Mouse (Mus musculus): ENCODE results near the gene C2cd3.

Gene C2cd3

GRCm38 (mm10) chr7:100497402-100497801, 125.4 kb downstream of the C2cd3 start:
- no peak for DNase-seq (ENCODE audit: low spot score in 2 of 2)

GRCm38 (mm10) chr7:100497982-100498381, 125.9 kb downstream of the C2cd3 start:
- no peak for DNase-seq (ENCODE audit: low spot score in 2 of 2)

- no peak for DNase-seq (ENCODE audit: low spot score in 2 of 2)
Observed at GRCm38 (mm10) chr7:100499465-100499864, 127.4 kb downstream of the C2cd3 start.

- no peak for DNase-seq (ENCODE audit: low spot score in 2 of 2)
Observed at GRCm38 (mm10) chr7:100500276-100500977, 128.4 kb downstream of the C2cd3 start.

- DNase-seq (ENCODE audit: low spot score in 2 of 2), result no peak
Observed at GRCm38 (mm10) chr7:100501027-100501843, 129.2 kb downstream of the C2cd3 start.

- DNase-seq (ENCODE audit: low spot score in 2 of 2), result no peak
Observed at GRCm38 (mm10) chr7:100501844-100502373, 129.9 kb downstream of the C2cd3 start.

- no peak for DNase-seq (ENCODE audit: low spot score in 2 of 2)
Observed at GRCm38 (mm10) chr7:100502374-100502922, 130.4 kb downstream of the C2cd3 start.

- no peak for DNase-seq (ENCODE audit: low spot score in 2 of 2)
Observed at GRCm38 (mm10) chr7:100503076-100503475, 131.0 kb downstream of the C2cd3 start.

GRCm38 (mm10) chr7:100504740-100505487, 132.9 kb downstream of the C2cd3 start:
- no peak for DNase-seq (ENCODE audit: low spot score in 2 of 2)

GRCm38 (mm10) chr7:100506494-100506893, 134.5 kb downstream of the C2cd3 start:
- DNase-seq (ENCODE audit: low spot score in 2 of 2), result no peak

- DNase-seq (ENCODE audit: low spot score in 2 of 2), result no peak
Observed at GRCm38 (mm10) chr7:100508670-100509069, 136.6 kb downstream of the C2cd3 start.

GRCm38 (mm10) chr7:100511602-100512001, 139.6 kb downstream of the C2cd3 start:
- no peak for DNase-seq (ENCODE audit: low spot score in 2 of 2)

GRCm38 (mm10) chr7:100514573-100514972, 142.5 kb downstream of the C2cd3 start, which contains the start of gene Dnajb13:
Gene Dnajb13, minus strand, starts transcription at chr7:100514960.
- no peak for DNase-seq (ENCODE audit: low spot score in 2 of 2)

All from frontal cortex, postnatal 14 days (tissue).